Mouse (Mus musculus) neural tube, embryonic 12.5 days (tissue): ENCODE measurements at regions not wholly inside any gene's neighbourhood (a gene's known extent, or its start where the extent isn't known, plus 50 kb on each side); places are given as distances from the start of the nearest gene placed in this dataset.
A peak's percentile ranks its signal among the peaks of the same experiment; 100 is the strongest.

Experiments used
- ATAC-seq: fragments of 200-750 bp; cut with Nextera tagmentation; 2 replicates; pipeline ENCODE4 v1.8.0; 2017; ENCODE audit warnings: low read depth, mild to moderate bottlenecking, moderate TSS enrichment, moderate library complexity; ENCODE audit not compliant: low FRiP score
- H3K27ac ChIP-seq: fragments of 300-500 bp; sonication (generic); 2 replicates; pipeline ENCODE4 v1.5.1; 2016
- H3K27me3 ChIP-seq: fragments of 300-500 bp; sonication (generic); replicated peaks from 2 replicates; pipeline ENCODE4 v1.6.1; 2016; ENCODE audit warnings: mild to moderate bottlenecking
- H3K36me3 ChIP-seq: fragments of 300-500 bp; sonication (generic); 2 replicates; pipeline ENCODE4 v1.6.1; 2016; ENCODE audit warnings: mild to moderate bottlenecking
- H3K4me1 ChIP-seq: fragments of 300-500 bp; sonication (generic); 2 replicates; pipeline ENCODE4 v1.6.1; 2016
- H3K4me2 ChIP-seq: fragments of 300-500 bp; sonication (generic); replicated peaks from 2 replicates; pipeline ENCODE4 v1.6.1; 2016; ENCODE audit warnings: mild to moderate bottlenecking
- H3K4me3 ChIP-seq: fragments of 300-500 bp; sonication (generic); 2 replicates; pipeline ENCODE4 v1.5.1; 2016
- H3K9ac ChIP-seq: fragments of 300-500 bp; sonication (generic); 2 replicates; pipeline ENCODE4 v1.6.1; 2016; ENCODE audit warnings: mild to moderate bottlenecking
- H3K9me3 ChIP-seq: fragments of 300-500 bp; sonication (generic); 2 replicates; pipeline ENCODE4 v1.6.1; 2016; ENCODE audit warnings: mild to moderate bottlenecking
- WGBS: fragments of 180-500 bp; shearing (Covaris S2); methylation state at CpG from one replicate; pipeline ENCODE4 v1.1.7; 2016; 5-methylcytosine and 5-hydroxymethylcytosine counted together

DNA sequence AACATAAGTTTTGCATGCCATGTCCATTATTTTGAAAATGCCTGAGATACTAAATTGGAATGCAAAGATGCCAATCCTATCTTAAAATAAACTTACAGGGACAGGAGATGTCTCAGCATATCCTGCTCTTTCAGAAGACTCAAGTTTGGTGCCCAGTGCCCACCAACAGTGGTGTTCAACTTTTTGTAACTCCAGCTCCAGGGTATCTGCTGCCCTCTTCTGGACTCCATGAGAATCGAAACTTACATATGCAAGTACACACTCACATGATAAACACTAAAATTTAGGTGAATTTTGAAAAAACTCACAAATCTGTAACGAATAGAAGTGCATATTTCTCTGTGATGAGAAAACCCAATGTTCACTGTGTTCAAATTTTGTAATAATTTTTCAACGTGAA lies 255.9 kb upstream of the Pitrm1 start:
- H3K9me3 ChIP-seq = no peaks in the 10 kb centered on the region
- H3K4me3 ChIP-seq = no peak overlapping the region
- H3K27me3 ChIP-seq = no peaks in the 10 kb centered on the region
- H3K4me2 ChIP-seq = no peak overlapping the region
- no peak overlapping the region for H3K27ac ChIP-seq
- H3K36me3 ChIP-seq = no peaks in the 10 kb centered on the region
- 56% methylated on average over 3 of the region's 3 CpGs for WGBS
- no peak overlapping the region for H3K9ac ChIP-seq
- ATAC-seq = no peak
- H3K4me1 ChIP-seq = no peaks in the 10 kb centered on the region

DNA sequence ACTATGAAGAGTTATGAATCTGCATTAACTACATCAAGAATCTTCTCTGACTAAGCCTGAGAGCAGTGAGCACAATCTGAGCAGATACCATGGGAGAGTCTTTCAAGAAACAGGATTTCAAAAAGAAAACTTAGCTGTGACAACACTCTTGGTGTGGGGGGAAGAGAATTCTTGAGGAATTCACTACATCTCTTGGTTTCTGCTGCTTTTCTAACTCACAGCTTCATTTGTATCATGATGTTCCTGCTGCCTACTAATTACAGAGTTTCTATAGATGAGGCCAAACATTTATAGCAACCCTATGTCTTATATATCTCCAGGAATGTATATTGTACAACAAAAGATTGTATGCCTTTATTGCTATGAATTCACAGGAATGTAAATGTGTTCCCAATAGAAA lies 242.2 kb upstream of the Pitrm1 start:
- no peak overlapping the region for H3K27ac ChIP-seq
- ATAC-seq = no peak
- no peak overlapping the region for H3K4me3 ChIP-seq

DNA sequence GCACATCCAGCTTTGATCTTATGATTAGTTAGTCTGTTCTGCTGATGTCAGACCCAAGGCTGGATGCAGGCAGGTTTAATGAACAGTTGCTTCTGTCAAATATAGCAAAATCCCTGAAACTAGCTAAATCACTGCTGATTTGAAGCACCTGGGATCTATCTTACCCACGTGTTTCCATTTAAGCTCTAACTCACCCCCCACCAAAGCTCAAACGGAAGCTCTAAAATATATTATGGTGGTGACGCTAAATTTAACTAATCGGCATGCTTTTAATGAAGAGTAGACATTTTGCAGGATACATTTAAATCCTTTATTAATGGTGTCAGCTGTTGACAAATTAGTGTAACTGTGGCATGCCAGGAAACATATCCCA lies 241.3 kb upstream of the Pitrm1 start:
- H3K36me3 ChIP-seq = no peaks in the 10 kb centered on the region
- H3K27me3 ChIP-seq = no peaks in the 10 kb centered on the region
- no peak overlapping the region for H3K4me2 ChIP-seq
- no peak overlapping the region for H3K9ac ChIP-seq
- H3K9me3 ChIP-seq = no peaks in the 10 kb centered on the region
- 76% methylated on average over 4 of the region's 4 CpGs for WGBS
- H3K4me3 ChIP-seq = no peak overlapping the region
- peaks cover 7% of the 10 kb centered on the region; the same call in 1 of the 2 replicates for H3K4me1 ChIP-seq
- ATAC-seq = no peak
- H3K27ac ChIP-seq = no peak overlapping the region

More for the DNA sequence above, 242.2 kb upstream of the Pitrm1 start:
- no peaks in the 10 kb centered on the region for H3K27me3 ChIP-seq
- H3K9ac ChIP-seq = no peak overlapping the region
- no peaks in the 10 kb centered on the region for H3K9me3 ChIP-seq
- peaks cover 7% of the 10 kb centered on the region; the same call in 1 of the 2 replicates for H3K4me1 ChIP-seq
- no peak overlapping the region for H3K4me2 ChIP-seq
- H3K36me3 ChIP-seq = no peaks in the 10 kb centered on the region

DNA sequence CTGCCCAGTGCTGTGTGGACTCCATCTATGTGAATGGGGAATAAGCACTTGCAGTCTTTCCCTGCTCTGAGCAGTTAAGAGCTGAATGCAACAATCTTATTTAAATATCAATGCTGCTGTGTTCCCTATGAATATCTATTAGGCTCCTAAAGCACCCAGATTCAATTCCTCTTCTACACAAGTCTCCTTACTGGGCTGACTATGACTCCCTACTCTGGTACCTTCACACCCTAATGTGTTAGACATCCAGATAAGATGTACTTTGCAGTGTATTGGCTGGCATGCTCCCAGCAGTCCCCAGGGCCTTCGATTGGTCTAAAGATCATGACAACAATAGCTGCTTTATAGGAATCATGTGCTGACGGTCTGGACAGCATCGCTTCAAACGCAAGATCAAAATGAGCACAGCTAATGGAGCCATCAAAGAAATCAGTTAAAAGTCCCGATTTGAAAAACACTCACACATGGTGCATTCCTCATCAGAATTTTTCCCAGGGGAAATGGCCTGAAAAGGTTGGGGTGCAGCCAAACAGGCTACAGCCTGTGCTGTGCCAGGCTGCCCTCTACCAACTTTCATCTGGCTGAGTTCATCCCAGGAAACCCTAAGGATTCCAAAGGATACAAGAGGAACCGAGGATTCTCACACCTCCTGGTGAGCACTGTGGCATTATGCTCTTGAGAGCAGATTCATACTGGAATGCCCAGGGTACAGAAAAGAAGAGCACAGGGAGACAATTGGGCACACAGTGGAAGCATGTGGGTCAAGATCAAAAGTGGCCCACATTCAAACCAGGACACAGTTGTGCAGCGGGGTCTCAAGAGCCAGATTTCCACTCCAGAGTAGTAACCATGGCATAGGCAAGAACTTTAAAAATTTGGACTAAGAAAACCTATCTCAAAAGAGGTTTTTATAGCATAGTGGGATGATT lies 240.7 kb upstream of the Pitrm1 start:
- ATAC-seq = peak; percentile 72
- 65% methylated on average over 7 of the region's 7 CpGs for WGBS
- Histone ChIP-seq H3K4me1 (peaks cover 7% of the 10 kb centered on the region; the same call in 1 of the 2 replicates), H3K9ac (no peak overlapping the region), H3K4me3 (no peak overlapping the region), H3K27ac (no peak overlapping the region), H3K36me3 (no peaks in the 10 kb centered on the region), H3K27me3 (no peaks in the 10 kb centered on the region), H3K9me3 (no peaks in the 10 kb centered on the region), H3K4me2 (no peak overlapping the region)

DNA sequence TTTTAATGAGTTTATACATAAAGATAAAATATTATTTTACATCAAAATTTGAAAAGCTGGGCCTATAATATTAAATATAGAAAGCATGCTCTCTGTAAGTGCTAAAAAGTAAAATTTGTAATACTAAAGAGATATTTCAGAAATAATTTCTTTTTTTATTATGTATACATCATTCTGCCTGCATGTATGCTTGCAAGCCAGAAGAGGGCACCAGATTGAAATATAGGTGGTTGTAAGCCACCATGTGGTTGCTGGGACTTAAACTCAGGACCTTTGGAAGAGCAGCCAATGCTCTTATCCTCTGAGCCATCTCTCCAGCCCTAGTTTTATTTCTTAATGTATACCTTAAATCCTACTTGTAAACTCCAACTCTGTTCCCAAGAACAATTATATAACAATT lies 231.7 kb upstream of the Pitrm1 start:
- Histone ChIP-seq H3K4me2 (no peak overlapping the region), H3K4me3 (no peak overlapping the region), H3K9ac (no peak overlapping the region), H3K27me3 (no peaks in the 10 kb centered on the region), H3K9me3 (no peaks in the 10 kb centered on the region), H3K4me1 (no peaks in the 10 kb centered on the region), H3K36me3 (no peaks in the 10 kb centered on the region), H3K27ac (no peak overlapping the region)
- ATAC-seq = no peak

DNA sequence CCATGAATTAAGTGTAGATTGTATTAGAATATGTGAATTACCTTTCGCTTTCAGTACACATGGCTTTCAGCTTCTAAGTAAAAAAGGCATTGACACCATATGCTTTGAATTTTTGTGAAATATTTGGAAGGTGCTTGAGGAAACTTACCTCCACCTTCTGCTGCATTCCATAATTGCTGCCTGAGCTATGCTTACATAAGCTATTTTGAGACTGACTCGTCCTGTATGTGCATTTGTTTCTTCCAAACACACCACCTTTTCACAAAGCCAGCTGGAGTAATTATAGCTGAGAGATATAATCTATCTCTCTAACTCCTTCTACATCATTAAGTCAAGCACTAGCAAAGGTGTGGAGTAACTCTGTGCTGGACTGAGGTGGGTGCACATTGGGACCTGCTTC lies 224.0 kb upstream of the Pitrm1 start:
- Histone ChIP-seq H3K27me3 (no peaks in the 10 kb centered on the region), H3K27ac (no peak overlapping the region), H3K9me3 (no peaks in the 10 kb centered on the region), H3K9ac (no peak overlapping the region), H3K36me3 (no peaks in the 10 kb centered on the region), H3K4me3 (no peak overlapping the region), H3K4me1 (no peaks in the 10 kb centered on the region), H3K4me2 (no peak overlapping the region)
- ATAC-seq = no peak
- WGBS = 88% methylated on average over 2 of the region's 2 CpGs

DNA sequence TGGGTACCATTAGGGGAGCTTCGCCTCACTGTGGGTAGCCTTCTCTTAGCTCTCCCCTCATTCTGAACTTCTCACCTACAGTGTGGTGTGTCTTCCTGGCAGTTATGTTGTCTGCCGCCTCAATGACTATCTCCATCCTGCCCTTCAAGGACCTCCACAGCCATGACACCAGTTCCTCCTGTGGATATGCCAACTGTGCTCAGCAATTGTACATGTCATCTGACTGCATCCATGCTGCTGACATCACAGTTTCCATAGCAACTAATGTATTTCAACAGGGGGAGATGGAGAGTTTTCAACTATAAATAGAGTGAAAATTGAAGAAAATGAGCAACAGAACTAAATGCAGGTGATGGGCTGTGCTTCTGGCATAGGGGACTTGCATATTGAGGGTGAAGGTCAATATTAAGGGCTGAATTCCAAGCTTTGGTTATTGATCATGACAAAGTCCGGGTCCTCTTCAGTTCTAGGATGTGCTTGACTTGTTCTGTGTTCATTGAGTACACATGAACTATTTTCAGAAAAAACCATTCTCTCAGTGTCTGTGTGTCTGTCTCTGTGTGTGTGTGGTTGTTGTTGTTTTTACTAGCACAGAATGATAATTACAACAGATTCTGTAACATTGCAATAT lies 217.5 kb upstream of the Pitrm1 start:
- Histone ChIP-seq H3K36me3 (no peaks in the 10 kb centered on the region), H3K27ac (no peak overlapping the region), H3K4me2 (no peak overlapping the region), H3K9me3 (no peaks in the 10 kb centered on the region), H3K4me3 (no peak overlapping the region), H3K4me1 (no peaks in the 10 kb centered on the region), H3K27me3 (no peaks in the 10 kb centered on the region), H3K9ac (no peak overlapping the region)
- WGBS = 91% methylated on average over 3 of the region's 3 CpGs
- ATAC-seq = no peak

DNA sequence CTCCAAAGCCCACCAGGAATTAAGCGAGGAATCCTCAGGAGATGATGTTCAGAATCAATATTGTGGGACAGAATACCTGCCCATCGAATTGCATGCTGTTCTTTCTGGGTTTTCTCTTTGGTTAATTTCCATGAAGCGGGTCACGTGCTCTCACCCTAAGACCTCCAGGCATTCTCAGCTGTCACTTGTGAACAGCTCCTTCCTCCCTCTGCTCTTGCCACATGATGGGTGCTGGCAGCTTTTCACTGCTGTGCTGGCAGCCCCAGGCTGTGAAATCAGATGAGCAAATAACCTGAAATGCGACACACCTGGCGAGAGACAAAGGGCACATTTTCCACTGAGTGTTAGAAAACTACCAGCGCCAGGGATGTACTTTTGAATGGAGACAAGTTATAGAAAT lies 207.8 kb upstream of the Pitrm1 start:
- H3K36me3 ChIP-seq = no peaks in the 10 kb centered on the region
- H3K4me2 ChIP-seq = no peak overlapping the region
- H3K9ac ChIP-seq = no peak overlapping the region
- no peaks in the 10 kb centered on the region for H3K4me1 ChIP-seq
- no peaks in the 10 kb centered on the region for H3K27me3 ChIP-seq
- no peak overlapping the region for H3K4me3 ChIP-seq
- 78% methylated on average over 7 of the region's 7 CpGs for WGBS
- H3K27ac ChIP-seq = no peak overlapping the region
- ATAC-seq = no peak
- H3K9me3 ChIP-seq = no peaks in the 10 kb centered on the region

DNA sequence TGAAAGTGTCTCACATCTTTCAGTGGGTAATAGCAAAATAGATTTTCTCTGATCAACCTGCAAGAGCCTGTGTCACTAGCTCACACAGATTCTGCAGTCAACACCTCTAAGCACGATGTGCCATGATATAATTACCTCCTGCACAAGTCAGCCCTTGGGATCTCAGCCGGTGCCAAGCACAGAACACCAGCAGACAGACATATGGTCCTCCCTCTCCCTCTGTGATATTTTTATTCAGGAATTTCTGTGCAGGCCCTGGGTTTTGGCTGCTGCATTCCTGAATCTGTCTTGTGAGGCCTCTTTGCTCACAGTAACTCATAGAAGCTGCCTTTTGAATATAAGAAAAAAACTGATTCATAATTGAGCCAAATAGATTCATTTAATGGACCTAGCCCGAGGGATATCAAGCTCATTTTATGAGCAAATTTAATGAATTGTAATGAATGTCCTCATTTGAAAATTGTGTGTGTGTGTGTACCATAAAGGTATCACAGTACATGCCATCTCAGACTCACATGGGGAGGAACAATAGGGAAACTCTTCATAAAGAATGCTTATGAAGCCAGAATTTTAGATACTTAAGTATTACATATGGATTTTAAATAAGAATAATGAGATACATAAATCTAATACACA lies 206.7 kb upstream of the Pitrm1 start:
- Histone ChIP-seq H3K36me3 (no peaks in the 10 kb centered on the region), H3K9ac (no peak overlapping the region), H3K27me3 (no peaks in the 10 kb centered on the region), H3K4me1 (no peaks in the 10 kb centered on the region), H3K9me3 (no peaks in the 10 kb centered on the region), H3K4me2 (no peak overlapping the region), H3K27ac (no peak overlapping the region), H3K4me3 (no peak overlapping the region)
- ATAC-seq = no peak
- WGBS = 65% methylated on average over 3 of the region's 3 CpGs

DNA sequence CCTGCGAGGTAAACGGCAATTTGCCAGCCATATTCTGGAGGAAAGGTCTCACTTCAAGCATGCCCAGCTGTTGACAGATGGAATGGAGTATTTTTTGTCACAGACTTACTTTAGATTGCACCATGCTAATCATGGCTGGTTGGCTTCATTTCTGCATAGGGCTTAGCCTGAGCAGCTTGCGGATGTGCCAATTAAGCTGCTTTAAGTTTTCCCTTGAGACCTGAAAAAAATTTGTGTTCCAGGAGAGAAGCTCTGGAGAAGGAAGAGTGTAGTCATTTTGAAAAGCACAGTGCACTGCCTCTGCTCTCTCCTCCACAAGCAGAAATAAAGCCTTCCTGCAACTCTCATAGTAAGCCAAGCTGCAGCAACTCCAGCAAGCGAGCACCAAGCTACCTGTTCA lies 182.8 kb upstream of the Pitrm1 start:
- H3K4me3 ChIP-seq = no peak overlapping the region
- no peak overlapping the region for H3K4me2 ChIP-seq
- no peak for ATAC-seq
- no peaks in the 10 kb centered on the region for H3K9me3 ChIP-seq
- no peaks in the 10 kb centered on the region for H3K36me3 ChIP-seq
- no peak overlapping the region for H3K9ac ChIP-seq
- H3K27ac ChIP-seq = no peak overlapping the region
- WGBS = 88% methylated on average over 4 of the region's 4 CpGs
- no peaks in the 10 kb centered on the region for H3K4me1 ChIP-seq
- no peaks in the 10 kb centered on the region for H3K27me3 ChIP-seq

DNA sequence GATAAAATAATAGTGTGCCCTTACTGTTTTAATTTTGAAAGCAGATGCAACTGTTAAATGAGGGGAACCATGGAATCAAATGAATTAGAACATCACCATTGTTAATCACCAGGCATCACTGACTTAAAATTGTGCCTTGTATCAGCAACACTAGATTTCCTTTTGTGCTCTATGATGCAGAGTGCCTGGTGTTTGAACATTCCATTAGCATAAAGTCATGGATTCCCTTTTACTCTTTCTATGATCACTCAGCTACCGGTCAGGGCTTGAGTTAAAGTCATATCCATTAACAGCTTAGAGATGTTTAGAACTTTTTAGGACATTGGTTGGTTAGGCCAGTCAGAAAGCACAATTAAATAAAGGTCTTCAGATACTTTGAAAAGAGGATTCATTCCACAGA lies 180.3 kb upstream of the Pitrm1 start:
- H3K27ac ChIP-seq = no peak overlapping the region
- H3K27me3 ChIP-seq = no peaks in the 10 kb centered on the region
- H3K36me3 ChIP-seq = no peaks in the 10 kb centered on the region
- H3K9ac ChIP-seq = no peak overlapping the region
- no peak overlapping the region for H3K4me2 ChIP-seq
- ATAC-seq = no peak
- H3K4me1 ChIP-seq = no peaks in the 10 kb centered on the region
- no peaks in the 10 kb centered on the region for H3K9me3 ChIP-seq
- no peak overlapping the region for H3K4me3 ChIP-seq
- 87% methylated on average over 1 of the region's 1 CpGs for WGBS

DNA sequence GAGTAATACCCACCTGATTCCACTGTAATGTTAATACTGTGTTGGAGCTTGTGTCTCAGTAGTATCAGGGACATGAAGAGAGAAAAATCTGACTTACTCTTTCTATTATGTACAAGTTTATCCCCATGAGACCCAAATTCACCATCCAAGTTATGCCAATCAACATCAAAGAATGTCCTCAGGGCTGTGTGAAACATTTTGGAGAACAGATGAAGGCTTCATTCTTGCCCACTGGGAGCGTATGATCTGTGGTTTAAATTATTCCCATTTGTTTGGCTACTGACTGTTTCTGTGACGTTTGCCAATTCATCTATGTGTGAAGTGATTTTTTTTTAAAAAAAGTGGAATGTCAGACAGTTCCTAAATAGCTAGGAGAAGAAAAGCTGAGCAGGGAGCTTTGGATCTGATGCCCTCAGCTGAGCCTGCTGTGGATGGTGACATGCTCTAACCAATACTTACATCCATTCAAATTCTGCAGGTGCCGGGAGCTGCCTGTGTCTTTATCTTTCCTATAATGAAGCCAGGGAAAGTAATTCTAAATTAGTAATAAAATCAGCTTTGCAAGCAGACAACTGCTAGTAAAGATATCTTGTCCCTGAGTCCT lies 173.3 kb upstream of the Pitrm1 start:
- Histone ChIP-seq H3K27me3 (no peaks in the 10 kb centered on the region), H3K9ac (no peak overlapping the region), H3K36me3 (no peaks in the 10 kb centered on the region), H3K4me1 (no peaks in the 10 kb centered on the region), H3K27ac (no peak overlapping the region), H3K4me2 (no peak overlapping the region), H3K4me3 (no peak overlapping the region), H3K9me3 (no peaks in the 10 kb centered on the region)
- ATAC-seq = no peak
- 70% methylated on average over 3 of the region's 3 CpGs for WGBS
